Mouse (Mus musculus): ENCODE measurements around the gene Gp1ba. TPM values are rescaled to one million over a fixed set of nuclear protein-coding genes. Genes with fewer than 3 reads are reported as not detected.

Gp1ba gene
- polyA plus RNA-seq, 2 experiments = 4.5 to 7.6 TPM

DNA sequence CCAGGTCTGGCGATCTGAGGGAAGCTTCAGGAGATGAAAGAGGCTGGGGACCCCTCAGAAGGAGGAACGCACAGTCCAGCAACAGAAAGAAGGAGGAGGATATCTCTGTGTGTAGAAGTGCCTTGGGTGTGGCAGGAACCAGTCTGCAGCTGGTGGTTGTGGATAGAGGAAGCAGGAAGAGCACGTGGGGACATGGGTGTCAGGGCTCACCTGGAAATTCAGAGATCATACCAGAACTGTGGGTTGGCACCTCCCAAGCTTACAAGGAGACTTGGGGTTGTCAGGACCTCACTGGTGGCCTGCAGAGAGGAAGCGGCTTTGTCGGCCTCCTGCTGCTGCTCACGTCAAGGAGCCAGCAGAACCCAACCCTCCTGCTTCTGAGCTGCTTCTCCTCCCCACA lies 41.6 kb upstream of the Gp1ba start:
- H3K27ac ChIP-seq = no peak overlapping the region
- H3K4me3 ChIP-seq (ENCODE audit: insufficient read depth in 1 of 2, low read depth in 2 of 2, low read length in 2 of 2) = no peak overlapping the region
- H3K9me3 ChIP-seq (ENCODE audit: control insufficient read depth, low read length) = no peaks in the 10 kb centered on the region
- ATAC-seq (ENCODE audit: insufficient read depth) (peak; percentile 50; the same call in 1 of the 2 replicates), DNase-seq (ENCODE audit: low read depth in 3 of 3, low spot score in 3 of 3) (no peak)
- H3K27me3 ChIP-seq (ENCODE audit: control insufficient read depth, insufficient read depth, low read length) = no peaks in the 10 kb centered on the region
- H3K4me2 ChIP-seq (ENCODE audit: low read depth) = no peak overlapping the region
- no peak for TF ChIP-seq EP300 (IDR thresholded peaks at IDR 0.05; ENCODE audit: low read depth)
- H3K36me3 ChIP-seq (replicated peaks; ENCODE audit: control insufficient read depth, insufficient read depth, low read depth) = no peaks in the 10 kb centered on the region
- WGBS (ENCODE audit: insufficient replicate concordance) = 12% methylated on average over 6 of the region's 6 CpGs
- peaks cover 0 to 14% of the 10 kb centered on the region in 2 experiments; a peak in 2 of 4 replicates for H3K4me1 ChIP-seq (replicated peaks; ENCODE audit: control insufficient read depth in 2 of 2, insufficient read depth in 2 of 2, low read length in 1 of 2)
- H3K9ac ChIP-seq (replicated peaks) = no peak overlapping the region

DNA sequence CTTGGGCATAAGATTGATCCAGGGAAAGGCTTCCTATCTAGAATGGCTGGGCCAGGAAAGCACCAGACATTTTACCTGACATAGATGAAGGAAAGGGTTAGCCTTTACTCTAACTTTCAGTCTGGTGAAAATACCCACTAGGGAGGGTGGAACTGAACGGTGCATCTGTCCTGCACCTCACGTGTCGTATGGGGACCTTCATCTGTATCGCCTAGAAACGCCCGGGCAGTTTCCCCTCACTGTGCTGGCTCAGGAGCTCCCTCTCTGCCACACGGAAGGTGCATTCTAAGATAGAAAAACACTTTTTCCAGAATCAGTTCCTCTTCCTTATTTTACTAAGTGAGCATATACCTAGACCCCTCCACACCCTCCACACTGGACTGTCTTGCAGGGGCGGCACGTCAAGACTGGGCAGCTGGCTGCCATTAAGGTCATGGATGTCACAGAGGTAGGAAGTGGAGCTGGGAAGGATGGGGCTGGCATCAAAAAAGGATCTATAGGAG lies 40.4 kb upstream of the Gp1ba start:
- Histone ChIP-seq H3K27ac (no peak overlapping the region), H3K9me3 (ENCODE audit: control insufficient read depth, low read length) (no peaks in the 10 kb centered on the region), H3K36me3 (replicated peaks; ENCODE audit: control insufficient read depth, insufficient read depth, low read depth) (no peaks in the 10 kb centered on the region), H3K4me1 (replicated peaks; ENCODE audit: control insufficient read depth in 2 of 2, insufficient read depth in 2 of 2, low read length in 1 of 2) (peaks cover 0 to 13% of the 10 kb centered on the region in 2 experiments; a peak in 2 of 4 replicates), H3K9ac (replicated peaks) (no peak overlapping the region), H3K4me3 (ENCODE audit: insufficient read depth in 1 of 2, low read depth in 2 of 2, low read length in 2 of 2) (no peak overlapping the region), H3K27me3 (ENCODE audit: control insufficient read depth, insufficient read depth, low read length) (no peaks in the 10 kb centered on the region), H3K4me2 (ENCODE audit: low read depth) (no peak overlapping the region)
- TF ChIP-seq CTCF (IDR thresholded peaks at IDR 0.05; ENCODE audit: low read depth) (no peak), EP300 (IDR thresholded peaks at IDR 0.05; ENCODE audit: low read depth) (no peak)
- DNase-seq (ENCODE audit: low read depth in 3 of 3, low spot score in 3 of 3) (no peak), ATAC-seq (ENCODE audit: insufficient read depth) (no peak)
- WGBS (ENCODE audit: insufficient replicate concordance) = 78% methylated on average over 9 of the region's 9 CpGs

DNA sequence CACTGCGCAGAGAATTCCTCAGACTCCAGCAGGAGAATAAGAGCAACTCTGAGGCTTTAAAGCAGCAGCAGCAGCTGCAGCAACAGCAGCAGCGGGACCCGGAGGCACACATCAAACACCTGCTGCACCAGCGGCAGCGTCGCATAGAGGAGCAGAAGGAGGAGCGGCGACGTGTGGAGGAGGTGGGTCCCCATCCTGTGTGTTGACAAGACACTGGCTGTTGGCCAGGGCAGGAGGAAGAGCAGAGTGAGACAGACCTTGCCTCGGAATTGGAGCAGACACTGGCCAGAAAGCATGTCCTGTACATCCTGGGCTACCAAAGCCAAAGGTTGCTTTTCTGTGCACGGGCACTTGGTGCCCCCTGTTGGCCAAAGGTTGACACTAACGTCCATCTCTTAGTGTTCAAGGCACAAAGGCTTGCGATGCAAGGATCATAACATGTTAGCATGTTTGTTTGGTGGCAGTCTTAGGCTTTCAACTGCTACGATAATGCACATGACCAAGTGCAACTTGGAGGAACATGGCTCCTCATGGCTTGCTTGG lies 33.8 kb upstream of the Gp1ba start:
- 64% methylated on average over 14 of the region's 14 CpGs for WGBS (ENCODE audit: insufficient replicate concordance)
- no peak for ATAC-seq (ENCODE audit: insufficient read depth)
- no peaks in the 10 kb centered on the region for H3K27me3 ChIP-seq (ENCODE audit: control insufficient read depth, insufficient read depth, low read length)
- H3K4me3 ChIP-seq (ENCODE audit: insufficient read depth in 1 of 2, low read depth in 2 of 2, low read length in 2 of 2) = no peak overlapping the region
- no peak overlapping the region for H3K9ac ChIP-seq (replicated peaks)
- peak; percentile 31 to 47 (median 46) for DNase-seq (ENCODE audit: low read depth in 3 of 3, low spot score in 3 of 3)
- no peaks in the 10 kb centered on the region for H3K4me1 ChIP-seq (replicated peaks; ENCODE audit: control insufficient read depth in 2 of 2, insufficient read depth in 2 of 2, low read length in 1 of 2)
- H3K27ac ChIP-seq = no peak overlapping the region
- no peak for TF ChIP-seq EP300 (IDR thresholded peaks at IDR 0.05; ENCODE audit: low read depth)
- TF ChIP-seq CTCF (IDR thresholded peaks at IDR 0.05; ENCODE audit: low read depth) = peak; percentile 95
- H3K4me2 ChIP-seq (ENCODE audit: low read depth) = no peak overlapping the region
- H3K9me3 ChIP-seq (ENCODE audit: control insufficient read depth, low read length) = no peaks in the 10 kb centered on the region
- H3K36me3 ChIP-seq (replicated peaks; ENCODE audit: control insufficient read depth, insufficient read depth, low read depth) = peaks cover 5% of the 10 kb centered on the region; the same call in 1 of the 2 replicates

DNA sequence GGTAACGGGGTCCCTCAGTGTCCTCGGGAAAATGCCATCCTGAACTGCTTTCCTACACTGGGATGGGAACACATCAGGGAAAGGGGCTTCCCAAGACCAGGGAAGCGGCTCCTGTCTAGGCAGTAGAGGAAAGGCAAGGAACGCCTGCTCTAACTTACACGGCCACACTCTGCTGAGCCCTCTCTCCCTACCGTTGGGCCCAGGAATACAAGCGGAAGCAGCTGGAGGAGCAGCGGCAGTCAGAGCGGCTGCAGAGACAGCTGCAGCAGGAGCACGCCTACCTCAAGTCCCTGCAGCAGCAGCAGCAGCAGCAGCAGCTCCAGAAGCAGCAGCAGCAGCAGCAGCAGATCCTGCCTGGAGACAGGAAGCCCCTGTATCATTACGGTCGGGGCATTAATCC lies 32.2 kb upstream of the Gp1ba start:
- no peaks in the 10 kb centered on the region for H3K4me1 ChIP-seq (replicated peaks; ENCODE audit: control insufficient read depth in 2 of 2, insufficient read depth in 2 of 2, low read length in 1 of 2)
- no peak overlapping the region for H3K4me2 ChIP-seq (ENCODE audit: low read depth)
- no peak for ATAC-seq (ENCODE audit: insufficient read depth)
- 73% methylated on average over 12 of the region's 12 CpGs for WGBS (ENCODE audit: insufficient replicate concordance)
- no peak for DNase-seq (ENCODE audit: low read depth in 3 of 3, low spot score in 3 of 3)
- no peak overlapping the region for H3K9ac ChIP-seq (replicated peaks)
- no peaks in the 10 kb centered on the region for H3K9me3 ChIP-seq (ENCODE audit: control insufficient read depth, low read length)
- no peaks in the 10 kb centered on the region for H3K27me3 ChIP-seq (ENCODE audit: control insufficient read depth, insufficient read depth, low read length)
- TF ChIP-seq EP300 (IDR thresholded peaks at IDR 0.05; ENCODE audit: low read depth) (no peak), CTCF (IDR thresholded peaks at IDR 0.05; ENCODE audit: low read depth) (no peak)
- no peak overlapping the region for H3K4me3 ChIP-seq (ENCODE audit: insufficient read depth in 1 of 2, low read depth in 2 of 2, low read length in 2 of 2)
- H3K27ac ChIP-seq = no peak overlapping the region
- peaks cover 5% of the 10 kb centered on the region; the same call in 1 of the 2 replicates for H3K36me3 ChIP-seq (replicated peaks; ENCODE audit: control insufficient read depth, insufficient read depth, low read depth)

DNA sequence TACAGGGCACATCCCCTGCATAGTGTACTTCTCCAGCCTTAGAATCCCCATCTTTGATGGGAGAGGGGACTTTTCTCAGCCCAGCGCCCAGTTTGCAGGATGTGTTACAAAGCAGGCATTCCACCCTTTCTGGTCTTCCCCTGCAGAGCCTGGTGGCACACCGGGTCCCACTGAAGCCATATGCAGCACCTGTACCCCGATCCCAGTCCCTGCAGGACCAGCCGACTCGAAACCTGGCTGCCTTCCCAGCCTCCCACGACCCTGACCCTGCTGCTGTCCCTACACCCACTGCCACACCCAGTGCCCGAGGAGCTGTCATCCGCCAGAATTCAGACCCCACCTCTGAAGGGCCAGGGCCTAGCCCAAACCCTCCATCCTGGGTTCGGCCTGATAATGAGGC lies 31.3 kb upstream of the Gp1ba start:
- 73% methylated on average over 9 of the region's 9 CpGs for WGBS (ENCODE audit: insufficient replicate concordance)

More for the DNA sequence above, 31.3 kb upstream of the Gp1ba start:
- TF ChIP-seq EP300 (IDR thresholded peaks at IDR 0.05; ENCODE audit: low read depth) = no peak
- DNase-seq (ENCODE audit: low read depth in 3 of 3, low spot score in 3 of 3) (no peak), ATAC-seq (ENCODE audit: insufficient read depth) (no peak)
- no peaks in the 10 kb centered on the region for H3K9me3 ChIP-seq (ENCODE audit: control insufficient read depth, low read length)
- peaks cover 5% of the 10 kb centered on the region; the same call in 1 of the 2 replicates for H3K36me3 ChIP-seq (replicated peaks; ENCODE audit: control insufficient read depth, insufficient read depth, low read depth)
- H3K4me1 ChIP-seq (replicated peaks; ENCODE audit: control insufficient read depth in 2 of 2, insufficient read depth in 2 of 2, low read length in 1 of 2) = no peaks in the 10 kb centered on the region
- H3K9ac ChIP-seq (replicated peaks) = no peak overlapping the region
- no peaks in the 10 kb centered on the region for H3K27me3 ChIP-seq (ENCODE audit: control insufficient read depth, insufficient read depth, low read length)
- no peak overlapping the region for H3K27ac ChIP-seq
- no peak overlapping the region for H3K4me2 ChIP-seq (ENCODE audit: low read depth)
- no peak overlapping the region for H3K4me3 ChIP-seq (ENCODE audit: insufficient read depth in 1 of 2, low read depth in 2 of 2, low read length in 2 of 2)

All from liver, embryonic 14.5 days (tissue).